Mouse (Mus musculus) adipose tissue, adult 10 weeks (tissue): ENCODE measurements around the gene Srsf1. TPM values are rescaled to one million over a fixed set of nuclear protein-coding genes. Genes with fewer than 3 reads are reported as not detected.

ENCODE experiments used
- polyA plus RNA-seq: library from polyadenylated mRNA; stranded (reverse); fragments of 350-450 nt; fragmentation: Illumina TruSeq; extraction: RNeasy Lipid Tissue Mini Kit (QIAGEN cat#74804); gene quantifications from one replicate; pipeline ENCODE4 v1.2.3, GENCODE M21; 2014; ENCODE audit warnings: low read depth, low replicate concordance

Gene Srsf1
- 244 TPM for polyA plus RNA-seq

DNA sequence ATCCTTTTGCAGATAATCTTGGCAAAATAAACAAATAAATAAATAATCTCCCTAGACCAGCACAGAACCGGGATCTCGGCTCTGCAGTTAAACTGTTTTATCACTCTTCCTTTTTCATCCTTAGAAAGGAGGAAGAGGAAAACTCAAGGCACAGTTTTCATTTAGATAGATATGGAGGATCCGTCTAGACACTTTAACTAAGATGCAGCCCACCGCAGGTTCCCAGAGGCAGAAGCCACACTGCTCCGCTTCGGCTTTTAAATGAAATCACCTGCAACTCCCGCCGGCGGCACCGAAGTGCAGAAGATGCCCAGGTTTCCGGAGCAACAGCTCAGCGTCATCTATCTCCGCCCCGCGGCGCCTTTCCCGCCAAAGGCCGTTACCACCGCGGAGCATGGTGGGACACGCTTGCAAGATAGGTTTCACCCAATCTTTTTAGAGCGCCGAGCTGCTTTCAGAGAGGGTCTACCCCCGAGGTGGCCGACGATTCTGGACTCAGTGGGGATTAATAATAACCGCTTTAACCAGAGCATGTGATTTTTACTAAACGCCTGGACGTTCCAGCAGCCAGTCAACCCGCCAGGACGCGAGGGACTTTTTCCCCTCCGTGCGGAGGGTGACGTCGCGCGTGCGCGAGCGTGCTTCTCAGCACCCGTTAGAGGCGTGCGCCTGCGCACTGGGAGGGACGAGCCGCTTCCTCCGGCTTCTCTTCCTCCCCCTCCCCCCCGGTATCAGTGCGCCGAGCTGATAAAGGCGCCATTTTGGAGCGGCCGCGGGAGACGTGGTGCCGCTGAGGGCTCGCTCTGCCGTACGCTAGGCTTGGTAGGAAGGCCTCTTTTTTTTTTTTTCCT, at the start of gene Srsf1:
TSS of gene Srsf1 (plus strand) at position 430 of the 851 bp plus-strand sequence.

DNA sequence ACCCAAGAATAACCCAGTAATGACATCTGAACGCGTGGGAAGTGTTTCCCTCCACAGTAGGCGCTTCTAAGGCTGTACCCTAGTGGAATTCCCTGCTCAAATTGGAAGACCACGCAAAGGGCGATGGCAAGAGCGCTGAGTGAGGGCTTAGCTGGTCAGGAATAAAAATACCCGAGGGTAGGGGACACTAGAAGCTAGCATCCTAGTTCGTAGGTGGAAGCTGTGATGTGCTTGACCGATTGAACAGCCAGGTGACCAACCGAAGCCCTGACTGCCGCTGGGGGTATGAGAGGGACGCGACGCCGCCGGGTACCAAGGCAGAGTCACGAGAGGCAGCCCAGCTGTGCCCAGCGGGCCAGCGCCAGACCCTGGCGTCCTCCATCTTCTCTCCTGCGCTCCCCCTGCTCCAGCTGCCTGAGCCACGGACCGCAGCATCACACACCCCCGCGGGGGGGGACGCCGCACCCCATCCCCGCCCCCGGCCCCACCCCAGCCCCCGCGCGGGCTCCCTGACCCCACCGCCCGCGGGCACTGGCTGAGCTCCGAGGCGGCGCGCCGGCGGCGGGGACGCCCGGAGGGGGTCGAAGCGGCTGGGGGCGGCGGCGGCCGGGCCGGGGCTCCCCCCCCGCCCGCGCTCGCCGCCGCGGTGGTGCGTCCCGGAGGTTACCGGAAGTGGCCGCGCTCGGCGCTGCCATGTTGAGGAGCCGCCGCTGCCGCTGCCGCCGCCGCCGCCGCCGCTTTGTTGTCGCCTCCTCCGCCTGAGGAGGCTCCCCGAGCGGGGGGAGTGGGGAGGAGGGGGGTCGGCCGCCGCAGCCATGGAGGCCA, 20.6 kb downstream of the Srsf1 start, which contains the start of gene Vezf1:
TSS of gene Vezf1 (plus strand) at position 694 of the 825 bp plus-strand sequence.

DNA sequence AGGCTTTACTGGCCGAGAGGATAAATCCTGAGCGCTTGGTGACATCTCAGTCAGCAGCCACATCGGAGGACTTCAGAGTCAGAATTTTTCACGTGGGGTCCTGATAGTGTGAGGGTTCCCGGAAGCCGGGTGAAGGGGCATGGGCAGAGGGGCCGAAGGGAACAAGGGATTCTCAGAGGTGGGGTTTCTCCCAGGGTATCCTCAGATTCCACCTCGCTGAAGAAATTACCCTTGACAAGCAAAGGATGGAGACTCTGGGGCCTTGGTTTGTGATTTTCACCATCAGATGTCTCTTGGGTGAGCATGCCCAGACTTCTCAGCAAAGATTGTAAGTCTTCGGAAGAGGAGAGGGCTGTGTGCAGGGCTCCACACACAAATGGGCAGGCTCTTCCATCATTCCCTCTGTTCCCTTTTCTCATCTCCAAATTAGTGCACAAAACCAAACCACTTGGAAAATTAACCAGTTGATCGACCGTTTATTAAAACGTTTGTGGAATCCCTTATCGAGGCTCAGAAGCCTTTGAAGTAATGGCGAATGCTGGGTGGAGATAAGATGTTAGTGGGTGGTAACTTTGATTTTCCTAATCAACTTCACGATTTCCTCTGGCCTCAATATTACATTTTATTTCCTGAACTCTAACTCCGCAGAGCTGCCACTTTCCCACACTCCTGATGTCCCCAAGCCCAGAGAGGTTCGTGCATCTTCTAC, 51.0 kb downstream of the Srsf1 start, which contains the start of gene Cuedc1:
TSS of gene Cuedc1 (plus strand) at position 38 of the 709 bp plus-strand sequence.

Other genes with a start within 250 kb of the Srsf1 start
- not detected for gene Lpo, start 219.1 kb upstream of the Srsf1 start, polyA plus RNA-seq
- 14.8 TPM for gene Mks1, start 194.2 kb upstream of the Srsf1 start, polyA plus RNA-seq
- gene Epx, start 171.8 kb upstream of the Srsf1 start, polyA plus RNA-seq: not detected
- gene Olfr462, start 155.1 kb upstream of the Srsf1 start, polyA plus RNA-seq: not detected
- gene Olfr463, start 150.0 kb upstream of the Srsf1 start, polyA plus RNA-seq: not detected
- gene Olfr464, start 126.4 kb upstream of the Srsf1 start, polyA plus RNA-seq: not detected
- gene Dynll2, start 59.8 kb upstream of the Srsf1 start, polyA plus RNA-seq: 168 TPM
- 32.7 TPM for gene Vezf1, start 20.9 kb downstream of the Srsf1 start, polyA plus RNA-seq
- 54.7 TPM for gene Cuedc1, start 50.7 kb downstream of the Srsf1 start, polyA plus RNA-seq
- 65.5 TPM for gene Mrps23, start 157.0 kb downstream of the Srsf1 start, polyA plus RNA-seq
- 0.52 TPM for gene Ccdc182, start 246.7 kb downstream of the Srsf1 start, polyA plus RNA-seq